Mouse (Mus musculus) G1E (cell line): Measurements from ENCODE around the gene Rab23. TPM values are rescaled to one million over a fixed set of nuclear protein-coding genes. Genes with fewer than 3 reads are reported as not detected.

ENCODE experiments used
- ATAC-seq: 2 replicates; pipeline ENCODE4 v1.8.0; 2016; ENCODE audit warnings: mild to moderate bottlenecking; ENCODE audit not compliant: insufficient number of reproducible peaks, poor library complexity, low FRiP score, severe bottlenecking; ENCODE audit errors: extremely low read depth
- DNase-seq: peaks from one replicate; pipeline ENCODE4 v3.0.0; 2012; ENCODE audit warnings: low spot score
- H3K27me3 ChIP-seq: 2 replicates; pipeline ENCODE4 v1.6.1; 2012; ENCODE audit warnings: mild to moderate bottlenecking, low read length, inconsistent platforms; ENCODE audit not compliant: insufficient read depth
- H3K36me3 ChIP-seq: replicated peaks from 2 replicates; pipeline ENCODE3; 2012; ENCODE audit warnings: mild to moderate bottlenecking, inconsistent platforms
- H3K4me1 ChIP-seq: 2 replicates; pipeline ENCODE4 v1.6.1; 2012; ENCODE audit warnings: low read depth, low read length, inconsistent platforms, mixed read lengths; ENCODE audit not compliant: insufficient read depth
- H3K4me3 ChIP-seq: 2 replicates; pipeline ENCODE4 v1.5.1; 2012; ENCODE audit warnings: low read depth, mild to moderate bottlenecking, inconsistent platforms, low read length, moderate library complexity, mixed read lengths
- H3K9me3 ChIP-seq: replicated peaks from 2 replicates; pipeline ENCODE4 v1.6.1; 2012; ENCODE audit warnings: inconsistent platforms
- CTCF ChIP-seq: IDR thresholded peaks from 2 replicates; pipeline ENCODE4 v1.5.1; 2012; ENCODE audit warnings: low read depth, low read length, inconsistent platforms, mixed read lengths
- GATA1 ChIP-seq: IDR thresholded peaks from 2 replicates; pipeline ENCODE4 v1.6.1; 2012; ENCODE audit warnings: borderline replicate concordance, low read length, inconsistent platforms, mixed read lengths
- GATA2 ChIP-seq: IDR thresholded peaks from 2 replicates; pipeline ENCODE4 v1.6.1; 2012; ENCODE audit warnings: low read depth, low read length, inconsistent platforms, borderline replicate concordance
- POLR2AphosphoS5 ChIP-seq: IDR thresholded peaks from 2 replicates; pipeline ENCODE4 v1.6.1; 2012; ENCODE audit warnings: low read depth, low read length, inconsistent platforms; ENCODE audit not compliant: insufficient replicate concordance
- TAL1 ChIP-seq: conservative IDR thresholded peaks from 2 replicates; pipeline ENCODE4 v1.6.1; 2012; ENCODE audit warnings: low read depth, low read length, inconsistent platforms, mixed read lengths
- polyA plus RNA-seq: library from polyadenylated mRNA; stranded (reverse); fragments of >175 nt; gene quantifications from 2 replicates; pipeline ENCODE4 v1.2.3, GENCODE M21; 2012
- total RNA-seq, 2 experiments: library from RNA; stranded (forward) in 1 of 2; stranded (reverse) in 1 of 2; fragments of 200-1000 nt in 1 of 2; fragments of >200 nt in 1 of 2; fragmentation: Nextera tagmentation in 1 of 2; gene quantifications; 2 replicates each; pipeline ENCODE4 v1.2.3; 2014 to 2017

Rab23 gene
- total and polyA plus RNA-seq, 3 experiments: 0.27 TPM; not detected in 2

DNA sequence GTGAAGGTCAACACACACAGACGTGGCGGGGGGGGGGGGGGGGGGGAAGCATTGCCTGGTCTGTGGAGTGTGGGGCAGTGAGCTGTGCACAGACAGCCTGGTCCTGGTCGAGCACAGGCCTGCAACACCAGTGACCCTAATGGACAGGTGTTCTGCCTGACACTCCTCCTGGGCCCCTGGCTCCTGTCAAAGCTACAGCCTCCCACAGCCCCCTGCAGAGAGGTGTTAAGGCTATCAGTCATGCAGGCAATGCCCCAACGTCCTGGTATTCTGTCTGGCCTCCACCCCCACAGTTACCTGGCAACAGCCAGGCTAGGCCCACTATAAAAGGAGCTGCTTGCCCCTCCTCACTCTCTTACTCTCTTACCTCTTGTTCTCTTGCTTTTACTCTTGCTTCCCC is 39.3 kb upstream of the Rab23 start:
- no peak for ATAC-seq
- peaks cover 26% of the 10 kb centered on the region for H3K27me3 ChIP-seq
- no peaks in the 10 kb centered on the region for H3K4me1 ChIP-seq
- no peak for DNase-seq
- H3K36me3 ChIP-seq: no peaks in the 10 kb centered on the region
- H3K4me3 ChIP-seq: no peak overlapping the region
- TF ChIP-seq POLR2AphosphoS5 (no peak), CTCF (no peak), GATA2 (no peak), TAL1 (no peak), GATA1 (no peak)
- peaks cover 18% of the 10 kb centered on the region for H3K9me3 ChIP-seq

DNA sequence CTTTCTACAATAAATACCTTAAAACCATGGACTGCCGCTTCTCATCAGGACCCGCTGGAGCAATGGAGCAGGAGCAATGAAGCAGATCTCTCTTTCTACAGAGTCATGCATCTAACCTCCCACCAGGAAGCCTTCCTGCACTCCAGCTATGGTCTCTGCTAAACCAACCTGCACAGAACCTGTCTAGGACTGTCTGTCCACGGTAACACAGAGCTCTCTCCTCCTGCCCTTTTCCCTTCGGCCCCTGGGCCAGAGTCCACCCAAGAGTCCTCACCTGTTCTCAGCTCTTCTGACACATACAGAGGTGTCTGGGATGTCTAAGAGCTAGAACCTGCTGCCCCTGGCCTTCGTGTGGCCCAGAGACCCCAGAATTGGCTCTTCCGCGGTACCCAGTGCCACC is 38.8 kb upstream of the Rab23 start:
- Histone ChIP-seq H3K4me3 (no peak overlapping the region), H3K4me1 (no peaks in the 10 kb centered on the region), H3K9me3 (peaks cover 18% of the 10 kb centered on the region), H3K27me3 (peaks cover 23% of the 10 kb centered on the region), H3K36me3 (no peaks in the 10 kb centered on the region)
- DNase-seq (no peak), ATAC-seq (no peak)
- TF ChIP-seq GATA2: no peak
- TF ChIP-seq POLR2AphosphoS5: no peak
- no peak for TF ChIP-seq CTCF
- no peak for TF ChIP-seq GATA1

DNA sequence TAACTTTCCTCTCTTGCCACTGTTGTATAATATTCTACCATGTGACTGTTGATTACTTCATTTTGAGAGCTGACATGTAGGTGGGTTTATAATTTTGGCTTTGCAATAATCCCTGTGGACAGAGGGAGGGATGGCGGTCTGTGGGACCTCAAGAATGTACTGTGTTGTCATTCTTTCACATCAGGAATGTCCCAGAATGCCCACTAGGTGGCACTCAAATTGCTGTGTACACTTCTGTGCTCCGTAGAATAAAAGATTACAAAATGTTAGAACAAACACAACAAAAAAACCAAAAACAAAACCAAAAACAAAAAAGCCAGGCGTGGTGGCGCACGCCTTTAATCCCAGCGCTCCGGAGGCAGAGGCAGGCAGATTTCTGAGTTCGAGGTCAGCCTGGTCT is 35.2 kb upstream of the Rab23 start:
- Histone ChIP-seq H3K4me1 (no peaks in the 10 kb centered on the region), H3K36me3 (no peaks in the 10 kb centered on the region), H3K9me3 (peaks cover 12% of the 10 kb centered on the region), H3K27me3 (peaks cover 33% of the 10 kb centered on the region), H3K4me3 (no peak overlapping the region)
- ATAC-seq (peak; percentile 22; the same call in 1 of the 2 replicates), DNase-seq (no peak)
- TF ChIP-seq POLR2AphosphoS5 (no peak), CTCF (peak; percentile 43; the same call in 1 of the 2 replicates), TAL1 (no peak)

DNA sequence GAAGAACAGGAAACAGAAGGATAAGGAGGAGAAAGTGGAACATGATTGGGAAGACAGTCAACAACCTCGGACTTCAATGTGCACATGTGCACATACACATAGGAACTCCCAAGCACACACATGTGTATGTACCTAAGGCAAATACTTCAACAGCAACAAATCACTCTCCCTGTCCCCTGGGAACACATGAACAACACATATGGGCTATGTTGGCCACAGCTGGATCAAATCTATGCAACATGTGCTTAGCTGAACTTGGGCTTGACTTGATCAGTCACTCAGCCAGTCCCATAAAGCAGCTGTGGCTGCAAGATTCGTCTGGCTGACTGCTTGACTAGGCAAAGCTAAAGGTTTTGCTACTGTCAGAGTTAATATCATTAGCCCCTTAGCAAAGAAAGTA is 30.9 kb upstream of the Rab23 start:
- TF ChIP-seq GATA2 (no peak), GATA1 (no peak), TAL1 (no peak), CTCF (no peak), POLR2AphosphoS5 (no peak)
- H3K4me1 ChIP-seq: no peaks in the 10 kb centered on the region
- peaks cover 29% of the 10 kb centered on the region for H3K27me3 ChIP-seq
- no peaks in the 10 kb centered on the region for H3K36me3 ChIP-seq
- no peaks in the 10 kb centered on the region for H3K9me3 ChIP-seq
- no peak overlapping the region for H3K4me3 ChIP-seq
- no peak for DNase-seq
- ATAC-seq: no peak

DNA sequence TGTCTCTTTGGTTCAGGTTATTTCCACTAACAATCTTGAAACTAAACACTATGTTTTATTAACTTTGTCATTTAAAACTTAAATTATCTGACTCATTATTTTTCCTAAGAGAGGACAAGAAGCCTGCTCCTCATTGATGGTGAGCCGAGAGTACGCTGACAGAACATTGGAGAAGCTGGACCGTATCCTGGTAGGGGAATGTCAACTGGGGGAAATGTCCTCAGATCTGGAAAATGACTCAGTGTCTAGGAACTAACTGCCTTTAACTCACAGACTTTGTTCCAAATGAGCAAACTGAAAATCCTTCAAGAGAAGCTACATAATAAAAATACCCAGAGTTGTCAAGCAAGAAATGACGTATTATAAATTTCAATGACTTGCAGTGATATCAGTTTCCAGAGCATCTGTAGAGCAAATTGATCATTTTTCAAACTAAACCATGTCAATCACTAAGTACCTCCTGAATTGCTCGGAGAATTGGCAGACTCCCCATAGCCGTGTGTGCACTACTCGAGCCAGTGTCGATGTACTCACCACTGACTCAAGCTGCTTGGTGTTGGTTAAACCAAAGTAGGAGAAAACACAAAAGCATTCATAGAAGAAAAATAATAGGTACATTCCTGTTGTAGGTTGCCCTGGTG is 30.1 kb upstream of the Rab23 start:
- no peaks in the 10 kb centered on the region for H3K9me3 ChIP-seq
- peaks cover 29% of the 10 kb centered on the region for H3K27me3 ChIP-seq
- H3K36me3 ChIP-seq: no peaks in the 10 kb centered on the region
- no peak for ATAC-seq
- no peak for DNase-seq
- no peaks in the 10 kb centered on the region for H3K4me1 ChIP-seq
- TF ChIP-seq CTCF: no peak
- no peak for TF ChIP-seq GATA2
- no peak for TF ChIP-seq TAL1
- no peak for TF ChIP-seq POLR2AphosphoS5
- TF ChIP-seq GATA1: no peak
- no peak overlapping the region for H3K4me3 ChIP-seq

DNA sequence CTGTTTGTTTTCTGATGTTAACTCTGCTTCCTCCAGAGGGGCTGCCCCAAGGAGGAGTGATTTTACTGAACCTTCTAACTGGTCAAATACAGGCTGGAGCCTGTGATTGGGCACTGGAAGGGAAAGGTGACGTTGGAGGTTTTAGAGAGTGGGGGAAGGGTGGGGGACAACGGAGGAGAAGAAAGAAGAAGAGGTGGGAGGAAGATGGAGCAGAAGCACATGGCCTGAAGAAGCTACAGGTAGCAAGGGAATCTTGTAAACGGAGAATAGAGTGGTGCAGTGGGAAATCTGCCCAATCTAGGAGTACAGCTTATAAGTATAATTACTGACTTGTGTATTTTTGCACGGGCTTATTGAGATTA is 29.6 kb upstream of the Rab23 start:
- Histone ChIP-seq H3K4me3 (no peak overlapping the region), H3K36me3 (no peaks in the 10 kb centered on the region), H3K4me1 (no peaks in the 10 kb centered on the region), H3K27me3 (peaks cover 29% of the 10 kb centered on the region), H3K9me3 (no peaks in the 10 kb centered on the region)
- ATAC-seq: no peak
- no peak for DNase-seq
- TF ChIP-seq GATA1 (no peak), POLR2AphosphoS5 (no peak), CTCF (no peak), TAL1 (no peak), GATA2 (no peak)
